Mouse (Mus musculus) layer of hippocampus, postnatal 25 days (tissue): ENCODE measurements around the gene Klf2. TPM values are rescaled to one million over a fixed set of nuclear protein-coding genes. Genes with fewer than 3 reads are reported as not detected.

Source experiments
- DNase-seq, 2 experiments: peaks; one replicate each; pipeline ENCODE4 v3.0.0; 2022; ENCODE audit warnings: mixed read lengths in 2 of 2, low spot score in 1 of 2; ENCODE audit errors: extremely low spot score in 1 of 2
- total RNA-seq, 2 experiments: library from RNA; stranded (reverse); gene quantifications; 2 replicates each; pipeline ENCODE4 v1.2.3; 2021

The Klf2 gene
- total RNA-seq, 2 experiments from 2014 or later: 14.3 to 18.0 TPM

GRCm38 (mm10) chr8:72303633-72304032, 15.2 kb upstream of the Klf2 start:
- no peak for DNase-seq

GRCm38 (mm10) chr8:72305210-72305905, 13.5 kb upstream of the Klf2 start, which contains the start of gene Gm10282:
Gene Gm10282 (minus strand): TSS chr8:72305260.
- no peak for DNase-seq

GRCm38 (mm10) chr8:72306913-72307312, 11.9 kb upstream of the Klf2 start:
- DNase-seq: no peak

- DNase-seq: no peak
These were observed 10.6 kb upstream of the Klf2 start for GRCm38 (mm10) chr8:72308276-72308675.

GRCm38 (mm10) chr8:72310849-72311506, 7.9 kb upstream of the Klf2 start:
- DNase-seq: peak in 1 of 2 experiments; percentile 48

GRCm38 (mm10) chr8:72312926-72313518, 5.8 kb upstream of the Klf2 start:
- no peak for DNase-seq

GRCm38 (mm10) chr8:72316053-72316695, 2.7 kb upstream of the Klf2 start:
- DNase-seq: no peak

- DNase-seq: no peak
These were observed 1.0 kb upstream of the Klf2 start for GRCm38 (mm10) chr8:72317741-72318301.

- no peak for DNase-seq
These were observed 564 bp downstream of the Klf2 start for GRCm38 (mm10) chr8:72319397-72319796.

- no peak for DNase-seq
These were observed 1.3 kb downstream of the Klf2 start for GRCm38 (mm10) chr8:72319921-72320802.

- no peak for DNase-seq
These were observed 2.2 kb downstream of the Klf2 start for GRCm38 (mm10) chr8:72320803-72321583.

GRCm38 (mm10) chr8:72321635-72322441, 3.0 kb downstream of the Klf2 start:
- no peak for DNase-seq

- DNase-seq: no peak
These were observed 3.6 kb downstream of the Klf2 start for GRCm38 (mm10) chr8:72322471-72322889.

GRCm38 (mm10) chr8:72323131-72323725, 4.4 kb downstream of the Klf2 start:
- no peak for DNase-seq

- DNase-seq: no peak
These were observed 5.3 kb downstream of the Klf2 start for GRCm38 (mm10) chr8:72324036-72324706.

GRCm38 (mm10) chr8:72324708-72325107, 5.9 kb downstream of the Klf2 start:
- no peak for DNase-seq

- no peak for DNase-seq
These were observed 10.3 kb downstream of the Klf2 start for GRCm38 (mm10) chr8:72329116-72329515.
